Mouse (Mus musculus) thymus, postnatal 4 days (tissue): ENCODE measurements around the gene Ccdc125.
"Not testable (repeated sequence)": the region's sequence is repeated elsewhere in the genome, so short reads cannot be mapped to it uniquely, and the experiment has no call there.

Experiments used
- DNase-seq: peaks from one replicate; pipeline ENCODE4 v3.0.0; 2021

The Ccdc125 gene

GRCm38 (mm10) chr13:100721656-100722055, 52.1 kb downstream of the Ccdc125 start:
- no peak for DNase-seq

DNA sequence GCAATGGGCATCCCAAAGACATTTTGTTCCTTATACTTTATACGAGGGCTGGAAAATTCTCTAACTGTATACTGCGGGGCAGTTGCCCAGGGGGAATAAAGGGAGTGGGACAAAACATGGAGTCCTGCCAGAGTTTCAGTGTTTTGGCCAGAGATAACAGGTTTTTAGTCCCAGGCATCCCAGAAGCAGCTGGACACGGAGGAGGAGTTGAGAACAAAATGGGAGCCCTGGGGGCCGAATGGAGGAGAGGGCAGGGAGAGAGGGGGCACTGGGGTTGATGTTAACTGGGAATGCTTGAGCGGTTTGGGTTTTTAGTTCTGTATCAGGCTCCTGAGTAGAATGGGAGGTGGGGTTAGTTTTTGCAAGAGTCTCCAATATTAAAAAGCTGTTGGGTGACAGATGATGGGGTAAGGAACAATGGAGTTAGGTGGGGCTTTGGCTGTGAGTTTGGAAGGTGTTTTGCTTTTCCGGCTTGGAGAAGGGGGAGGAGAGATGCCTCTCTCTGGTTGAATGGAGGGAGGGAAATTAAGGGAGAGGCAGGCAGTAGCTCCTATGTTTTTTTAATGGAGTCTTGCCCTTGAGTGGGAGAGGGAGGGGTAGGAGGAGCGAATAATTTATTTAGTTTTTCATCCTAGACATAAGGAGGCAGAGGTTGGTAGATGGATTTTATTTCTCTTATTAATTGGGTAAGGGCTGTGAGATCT, 54.7 kb downstream of the Ccdc125 start:
- no peak for DNase-seq

GRCm38 (mm10) chr13:100725194-100725593, 55.7 kb downstream of the Ccdc125 start:
- no peak for DNase-seq

GRCm38 (mm10) chr13:100728086-100728485, 58.6 kb downstream of the Ccdc125 start:
- no peak for DNase-seq

DNA sequence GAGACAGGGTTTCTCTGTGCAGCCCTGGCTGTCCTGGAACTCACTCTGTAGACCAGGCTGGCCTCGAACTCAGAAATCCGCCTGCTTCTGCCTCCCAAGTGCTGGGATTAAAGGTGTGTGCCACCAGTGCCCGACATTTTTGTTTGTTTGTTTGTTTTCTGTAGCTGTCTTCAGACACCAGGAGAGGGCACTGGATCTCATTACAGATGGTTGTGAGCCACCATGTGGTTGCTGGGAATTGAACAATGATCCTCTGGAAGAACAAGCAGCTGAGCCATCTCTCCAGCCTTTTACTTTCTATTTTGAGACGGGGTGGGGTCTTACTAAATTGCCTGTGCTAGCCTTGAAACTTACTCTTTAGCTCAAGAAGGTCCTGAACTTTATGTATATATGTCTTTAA, 59.0 kb downstream of the Ccdc125 start:
- DNase-seq, result not testable (repeated sequence)

GRCm38 (mm10) chr13:100730153-100730860, 60.8 kb downstream of the Ccdc125 start:
- DNase-seq, result peak; percentile 25

DNA sequence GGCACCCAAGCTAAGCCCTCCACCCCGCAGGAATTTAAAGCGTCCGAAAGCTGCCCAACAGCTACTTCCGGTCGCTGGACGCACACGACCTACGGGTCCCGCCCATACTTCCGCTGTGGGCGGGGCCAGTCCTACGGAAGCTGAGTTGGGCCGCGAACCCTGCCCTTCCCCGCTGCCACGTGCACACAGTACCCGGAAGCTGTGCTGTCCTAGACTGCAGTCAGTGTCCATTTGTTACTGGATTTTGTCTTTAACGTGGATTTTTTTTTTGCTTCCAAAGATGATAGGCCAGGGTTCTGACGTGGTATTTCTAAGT, 61.3 kb downstream of the Ccdc125 start, which contains the start of gene Cdk7:
Gene Cdk7, minus strand, starts transcription at position 79 of the 316 bp plus-strand sequence.
- peak; percentile 94 for DNase-seq

GRCm38 (mm10) chr13:100731462-100732046, 62.0 kb downstream of the Ccdc125 start:
- not testable (repeated sequence) for DNase-seq

DNA sequence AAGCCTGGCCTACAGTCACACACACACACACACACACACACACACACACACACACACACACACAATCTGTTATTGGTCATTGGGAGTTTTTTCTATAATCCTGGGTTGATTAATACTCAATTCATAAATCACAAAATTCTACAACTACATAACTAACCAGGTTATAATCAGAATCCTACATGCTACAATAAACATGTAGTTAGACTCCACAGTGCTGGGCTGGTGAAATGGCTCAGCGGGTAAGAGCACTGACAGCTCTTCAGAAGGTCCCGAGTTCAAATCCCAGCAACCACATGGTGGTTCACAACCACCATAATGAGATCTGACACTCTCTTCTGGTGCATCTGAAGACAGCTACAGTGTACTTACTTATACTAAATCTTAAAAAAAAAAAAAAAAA, 63.2 kb downstream of the Ccdc125 start:
- no peak for DNase-seq

- no peak for DNase-seq
Observed at GRCm38 (mm10) chr13:100742831-100743230, 73.3 kb downstream of the Ccdc125 start.

DNA sequence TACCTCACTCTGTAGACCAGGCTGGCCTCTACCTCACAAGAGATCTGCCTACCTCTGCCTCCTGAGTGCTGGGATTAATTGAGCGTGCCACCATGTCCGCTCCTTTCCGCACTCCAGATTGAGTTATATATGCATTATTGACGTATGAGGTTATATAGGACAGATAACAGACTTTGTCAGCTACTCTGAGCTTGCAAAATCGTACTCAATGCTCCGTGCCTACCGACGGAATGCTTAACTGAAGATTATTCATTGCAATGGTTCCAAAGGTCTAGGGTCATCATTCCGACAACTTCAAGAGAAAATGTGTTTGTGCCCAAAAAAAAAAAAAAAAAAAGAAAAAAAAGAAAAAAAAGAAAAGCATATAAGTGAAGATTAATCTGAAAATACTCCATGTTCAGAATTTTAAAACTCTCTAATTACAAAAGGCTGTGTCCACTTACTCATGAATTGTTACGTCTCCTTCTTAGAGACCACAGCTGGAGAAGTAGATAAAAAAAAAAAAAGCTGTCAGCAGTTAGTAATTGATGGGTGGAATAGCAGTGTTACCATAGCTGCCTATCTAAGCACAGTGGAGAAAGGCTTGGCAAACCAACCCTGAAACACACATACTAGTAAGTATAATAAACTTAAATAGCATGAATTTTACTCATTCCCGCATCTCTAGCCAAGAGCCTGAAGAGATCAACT, 74.0 kb downstream of the Ccdc125 start:
- DNase-seq, result no peak

DNA sequence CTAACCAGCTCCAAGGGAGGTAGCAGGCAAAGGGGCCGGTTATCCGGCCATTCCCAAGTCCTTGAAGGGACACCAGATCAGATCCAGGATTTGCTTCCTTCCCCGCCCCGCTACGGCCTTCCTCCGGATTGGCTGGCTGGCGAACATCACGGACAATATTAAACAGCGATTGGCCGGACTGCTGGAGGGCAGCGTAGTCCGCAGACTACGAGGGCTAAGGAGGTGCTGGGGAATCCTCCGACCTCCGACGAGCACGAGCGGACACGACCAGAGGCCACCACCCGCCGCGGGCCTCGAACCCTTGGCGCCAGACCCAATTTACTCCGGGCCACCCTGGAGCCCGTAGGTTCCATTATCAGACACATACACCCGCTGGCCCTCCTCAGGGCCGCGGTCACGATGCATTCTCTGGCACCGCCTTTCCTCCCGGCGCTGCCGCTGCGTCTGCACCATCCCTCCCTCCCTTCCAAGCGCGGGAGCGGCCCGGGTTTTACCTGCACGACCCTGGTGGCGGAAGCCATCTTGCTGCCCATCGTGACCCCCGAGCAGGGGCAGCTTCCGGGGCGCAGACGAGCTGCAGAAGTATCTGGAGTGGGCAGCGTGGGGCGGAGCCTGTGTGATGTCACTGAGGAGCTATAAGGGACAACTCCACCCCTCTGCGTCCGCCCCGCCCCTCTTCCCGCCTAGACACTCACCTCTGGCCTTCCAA, 74.7 kb downstream of the Ccdc125 start, which contains the start of gene Mrps36:
Gene Mrps36, minus strand, starts transcription at position 624 of the 709 bp plus-strand sequence.
- DNase-seq, result peak; percentile 96

- no peak for DNase-seq
Observed at GRCm38 (mm10) chr13:100746090-100746489, 76.6 kb downstream of the Ccdc125 start.
